Mouse (Mus musculus) kidney, postnatal 25 days (tissue): ENCODE results near the gene Cxcr2.

Experiments used
- DNase-seq, 2 experiments: peaks; one replicate each; pipeline ENCODE4 v3.0.0; 2021; ENCODE audit warnings: mixed read lengths in 2 of 2

The Cxcr2 gene

GRCm38 (mm10) chr1:74199046-74199445 lies 45.3 kb downstream of the Cxcr2 start:
- DNase-seq = no peak

GRCm38 (mm10) chr1:74201048-74201844 lies 47.5 kb downstream of the Cxcr2 start:
- no peak for DNase-seq

- no peak for DNase-seq
Observed at GRCm38 (mm10) chr1:74203457-74203856, 49.7 kb downstream of the Cxcr2 start.

GRCm38 (mm10) chr1:74205881-74206280 lies 52.1 kb downstream of the Cxcr2 start:
- peak in 1 of 2 experiments; percentile 55 for DNase-seq

DNA sequence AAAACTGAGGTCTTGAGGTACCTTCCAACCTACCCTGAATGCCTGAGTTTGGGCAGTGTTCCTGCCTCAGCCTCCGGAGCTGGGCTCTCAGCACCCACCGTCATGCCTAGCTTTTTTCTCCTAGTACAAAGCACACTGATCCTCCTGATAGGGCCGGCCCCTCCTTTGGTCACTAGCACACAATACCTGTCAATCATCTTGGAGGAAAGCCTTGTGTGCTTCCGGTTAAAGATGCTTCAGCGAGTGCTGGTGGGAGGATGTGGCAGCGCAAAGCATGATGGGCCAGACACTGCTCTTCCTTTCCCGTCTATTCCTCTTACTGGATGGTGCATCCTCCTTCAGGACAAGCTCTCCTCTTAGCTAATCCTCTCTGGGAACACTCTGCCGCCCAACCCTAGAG lies 52.9 kb downstream of the Cxcr2 start:
- no peak for DNase-seq

- no peak for DNase-seq
Observed at GRCm38 (mm10) chr1:74207906-74208305, 54.1 kb downstream of the Cxcr2 start.

DNA sequence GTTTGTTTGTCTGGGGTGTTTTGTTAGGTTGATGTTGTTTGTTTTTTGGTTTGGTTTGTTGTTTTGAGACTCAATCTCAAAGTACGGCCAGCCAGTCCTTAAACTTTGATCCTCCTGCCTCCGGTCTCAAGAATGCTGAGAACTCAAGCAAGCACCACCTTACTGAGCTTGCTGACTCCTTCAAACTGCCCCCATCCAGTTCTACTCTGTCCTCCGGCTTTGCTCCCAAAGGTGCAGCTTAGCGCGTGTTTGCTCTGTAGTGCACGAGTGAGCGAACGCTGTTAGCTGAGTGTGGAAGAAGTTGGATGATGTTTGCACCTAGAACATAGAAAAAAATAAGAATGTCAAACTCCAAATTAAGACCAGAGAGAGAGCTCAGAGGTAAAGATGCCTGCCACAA lies 55.2 kb downstream of the Cxcr2 start:
- DNase-seq = peak in 1 of 2 experiments; percentile 45
